Mouse (Mus musculus): Measurements from ENCODE around the gene Ddost. TPM values are rescaled to one million over a fixed set of nuclear protein-coding genes. Genes with fewer than 3 reads are reported as not detected.

Gene Ddost
- polyA plus RNA-seq (2015; fragmentation: Nextera tagmentation; extraction: Ambion mirVana), result 379 and 414 TPM in 2 replicates

GRCm38 (mm10) chr4:138304340-138305104 lies at the start of gene Ddost:
Ddost (plus strand) TSS chr4:138304730.
- WGBS, result under 1% methylated on average over 63 of the region's 64 CpGs
- H3K27ac ChIP-seq, result peak within 1 kb of the TSS; percentile 82

GRCm38 (mm10) chr4:138257116-138257687 lies 47.3 kb upstream of the Ddost start:
- Histone ChIP-seq H3K36me3 (no peaks in the 10 kb centered on the region), H3K4me3 (replicated peaks) (no peak overlapping the region), H3K9ac (no peak overlapping the region), H3K4me2 (replicated peaks) (no peak overlapping the region), H3K9me3 (no peaks in the 10 kb centered on the region), H3K27me3 (replicated peaks) (peaks cover 3% of the 10 kb centered on the region), H3K4me1 (replicated peaks) (peaks cover 2% of the 10 kb centered on the region), H3K27ac (no peak overlapping the region)
- WGBS, result 83% methylated on average over 22 of the region's 22 CpGs
- ATAC-seq, result no peak

More at GRCm38 (mm10) chr4:138304340-138305104, at the start of gene Ddost:
- ATAC-seq, result peak; percentile 99
- no peaks in the 10 kb centered on the region for H3K27me3 ChIP-seq (replicated peaks)
- peak within 1 kb of the TSS; percentile 97 for H3K9ac ChIP-seq
- H3K9me3 ChIP-seq, result no peaks in the 10 kb centered on the region
- H3K4me1 ChIP-seq (replicated peaks), result peaks cover 17% of the 10 kb centered on the region
- H3K36me3 ChIP-seq, result peaks cover 15% of the 10 kb centered on the region
- H3K4me2 ChIP-seq (replicated peaks), result peak within 1 kb of the TSS; percentile 89
- H3K4me3 ChIP-seq (replicated peaks), result peak within 1 kb of the TSS; percentile 94

- Histone ChIP-seq H3K4me3 (replicated peaks) (no peak overlapping the region), H3K9me3 (no peaks in the 10 kb centered on the region), H3K27me3 (replicated peaks) (no peaks in the 10 kb centered on the region; the same call in 1 of the 2 replicates), H3K27ac (no peak overlapping the region), H3K4me1 (replicated peaks) (peaks cover 4% of the 10 kb centered on the region), H3K4me2 (replicated peaks) (no peak overlapping the region), H3K36me3 (no peaks in the 10 kb centered on the region), H3K9ac (no peak overlapping the region)
- ATAC-seq, result no peak
- 82% methylated on average over 7 of the region's 7 CpGs for WGBS
These were observed 45.9 kb upstream of the Ddost start for GRCm38 (mm10) chr4:138258663-138259062.

GRCm38 (mm10) chr4:138259482-138259881 lies 45.0 kb upstream of the Ddost start:
- Histone ChIP-seq H3K9me3 (no peaks in the 10 kb centered on the region), H3K27me3 (replicated peaks) (no peaks in the 10 kb centered on the region; the same call in 1 of the 2 replicates), H3K4me3 (replicated peaks) (no peak overlapping the region), H3K9ac (no peak overlapping the region), H3K4me1 (replicated peaks) (peaks cover 4% of the 10 kb centered on the region), H3K27ac (no peak overlapping the region), H3K36me3 (no peaks in the 10 kb centered on the region), H3K4me2 (replicated peaks) (no peak overlapping the region)
- ATAC-seq, result no peak
- 87% methylated on average over 5 of the region's 5 CpGs for WGBS

GRCm38 (mm10) chr4:138261843-138262681 lies 42.5 kb upstream of the Ddost start:
- Histone ChIP-seq H3K9ac (peak overlapping the region; percentile 39), H3K36me3 (no peaks in the 10 kb centered on the region), H3K4me2 (replicated peaks) (peak overlapping the region; percentile 91), H3K4me1 (replicated peaks) (peaks cover 4% of the 10 kb centered on the region), H3K4me3 (replicated peaks) (peak overlapping the region; percentile 88), H3K9me3 (no peaks in the 10 kb centered on the region), H3K27me3 (replicated peaks) (no peaks in the 10 kb centered on the region), H3K27ac (no peak overlapping the region)
- peak; percentile 96 for ATAC-seq
- under 1% methylated on average over 74 of the region's 78 CpGs for WGBS

- ATAC-seq, result peak; percentile 57
- H3K9ac ChIP-seq, result no peak overlapping the region
These were observed 36.7 kb upstream of the Ddost start for GRCm38 (mm10) chr4:138267869-138268268.

GRCm38 (mm10) chr4:138272011-138272997 lies 32.2 kb upstream of the Ddost start:
- WGBS, result 58% methylated on average over 14 of the region's 14 CpGs
- H3K4me3 ChIP-seq (replicated peaks), result no peak overlapping the region
- peak; percentile 63; the same call in 1 of the 2 replicates for ATAC-seq
- H3K4me2 ChIP-seq (replicated peaks), result no peak overlapping the region
- no peaks in the 10 kb centered on the region for H3K36me3 ChIP-seq
- H3K9me3 ChIP-seq, result no peaks in the 10 kb centered on the region
- no peak overlapping the region for H3K9ac ChIP-seq
- H3K27me3 ChIP-seq (replicated peaks), result no peaks in the 10 kb centered on the region
- H3K4me1 ChIP-seq (replicated peaks), result 0 out of 2 replicates have a peak, but pooled peaks cover 3% of the 10 kb centered on the region
- H3K27ac ChIP-seq, result no peak overlapping the region

More at GRCm38 (mm10) chr4:138267869-138268268, 36.7 kb upstream of the Ddost start:
- no peaks in the 10 kb centered on the region for H3K27me3 ChIP-seq (replicated peaks)
- H3K4me2 ChIP-seq (replicated peaks), result no peak overlapping the region
- 70% methylated on average over 10 of the region's 10 CpGs for WGBS
- H3K4me3 ChIP-seq (replicated peaks), result no peak overlapping the region
- no peak overlapping the region for H3K27ac ChIP-seq
- H3K4me1 ChIP-seq (replicated peaks), result 0 out of 2 replicates have a peak, but pooled peaks cover 3% of the 10 kb centered on the region
- no peaks in the 10 kb centered on the region for H3K36me3 ChIP-seq
- H3K9me3 ChIP-seq, result no peaks in the 10 kb centered on the region

- H3K4me2 ChIP-seq (replicated peaks), result no peak overlapping the region
- 67% methylated on average over 7 of the region's 7 CpGs for WGBS
- ATAC-seq, result no peak
These were observed 26.2 kb upstream of the Ddost start for GRCm38 (mm10) chr4:138278346-138278745.

GRCm38 (mm10) chr4:138282834-138283233 lies 21.7 kb upstream of the Ddost start:
- Histone ChIP-seq H3K9ac (no peak overlapping the region), H3K4me3 (replicated peaks) (no peak overlapping the region), H3K36me3 (no peaks in the 10 kb centered on the region), H3K4me1 (replicated peaks) (no peaks in the 10 kb centered on the region), H3K27ac (no peak overlapping the region), H3K9me3 (no peaks in the 10 kb centered on the region), H3K4me2 (replicated peaks) (no peak overlapping the region), H3K27me3 (replicated peaks) (no peaks in the 10 kb centered on the region)
- WGBS, result 28% methylated on average over 4 of the region's 4 CpGs
- ATAC-seq, result peak; percentile 56; the same call in 1 of the 2 replicates

More at GRCm38 (mm10) chr4:138278346-138278745, 26.2 kb upstream of the Ddost start:
- no peak overlapping the region for H3K9ac ChIP-seq
- H3K36me3 ChIP-seq, result no peaks in the 10 kb centered on the region
- no peaks in the 10 kb centered on the region for H3K4me1 ChIP-seq (replicated peaks)
- no peaks in the 10 kb centered on the region for H3K27me3 ChIP-seq (replicated peaks)
- H3K27ac ChIP-seq, result no peak overlapping the region
- H3K4me3 ChIP-seq (replicated peaks), result no peak overlapping the region
- H3K9me3 ChIP-seq, result no peaks in the 10 kb centered on the region

- WGBS, result 85% methylated on average over 12 of the region's 12 CpGs
- H3K9ac ChIP-seq, result no peak overlapping the region
- H3K27ac ChIP-seq, result no peak overlapping the region
- no peak overlapping the region for H3K4me3 ChIP-seq (replicated peaks)
- H3K4me1 ChIP-seq (replicated peaks), result no peaks in the 10 kb centered on the region
- no peaks in the 10 kb centered on the region for H3K36me3 ChIP-seq
- no peaks in the 10 kb centered on the region for H3K9me3 ChIP-seq
- ATAC-seq, result no peak
- H3K4me2 ChIP-seq (replicated peaks), result no peak overlapping the region
- H3K27me3 ChIP-seq (replicated peaks), result no peaks in the 10 kb centered on the region
These were observed 18.1 kb upstream of the Ddost start for GRCm38 (mm10) chr4:138286411-138286810.

GRCm38 (mm10) chr4:138288691-138289090 lies 15.8 kb upstream of the Ddost start:
- WGBS, result 85% methylated on average over 7 of the region's 7 CpGs

More at GRCm38 (mm10) chr4:138288691-138289090, 15.8 kb upstream of the Ddost start:
- ATAC-seq, result no peak
- Histone ChIP-seq H3K9me3 (no peaks in the 10 kb centered on the region), H3K4me3 (replicated peaks) (no peak overlapping the region), H3K4me1 (replicated peaks) (peaks cover 7% of the 10 kb centered on the region), H3K27me3 (replicated peaks) (no peaks in the 10 kb centered on the region), H3K27ac (no peak overlapping the region), H3K36me3 (no peaks in the 10 kb centered on the region), H3K9ac (no peak overlapping the region), H3K4me2 (replicated peaks) (no peak overlapping the region)
